Mouse (Mus musculus) A20 (cell line): ENCODE measurements at regions not wholly inside any gene's neighbourhood (a gene's known extent, or its start where the extent isn't known, plus 50 kb on each side); places are given as distances from the start of the nearest gene placed in this dataset.

Experiments used
- DNase-seq: peaks from one replicate; pipeline ENCODE4 v3.0.0-alpha.2; 2011; ENCODE audit warnings: low read depth, low spot score

GRCm38 (mm10) chr6:107012938-107013511 lies 213.1 kb upstream of the Crbn start:
- DNase-seq, result no peak

DNA sequence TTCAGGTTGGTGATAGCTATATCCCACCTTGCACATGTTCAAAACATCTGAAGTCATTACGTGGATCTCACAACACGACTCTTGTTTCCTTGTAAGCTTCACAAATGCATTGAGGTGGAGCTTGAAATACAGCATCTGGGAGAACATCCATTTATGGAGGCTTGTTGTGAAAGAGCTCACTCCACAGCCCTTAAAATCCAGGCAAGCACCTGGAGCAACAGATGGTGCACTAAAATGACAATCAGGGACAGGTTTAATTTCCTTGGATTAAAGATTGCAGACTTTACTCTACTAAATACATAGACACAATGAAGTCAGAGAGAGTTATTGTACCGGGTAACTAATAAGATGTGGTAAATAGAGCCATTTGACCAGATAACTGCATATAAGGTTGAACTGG lies 219.2 kb upstream of the Crbn start:
- no peak for DNase-seq

GRCm38 (mm10) chr6:107045177-107045576 lies 245.3 kb upstream of the Crbn start:
- peak; percentile 74 for DNase-seq

- DNase-seq, result no peak
Measured at GRCm38 (mm10) chr6:107051604-107052003, 251.7 kb upstream of the Crbn start.

GRCm38 (mm10) chr6:107052180-107052579 lies 252.3 kb upstream of the Crbn start:
- no peak for DNase-seq

GRCm38 (mm10) chr6:107059001-107059765 lies 259.3 kb upstream of the Crbn start:
- no peak for DNase-seq

DNA sequence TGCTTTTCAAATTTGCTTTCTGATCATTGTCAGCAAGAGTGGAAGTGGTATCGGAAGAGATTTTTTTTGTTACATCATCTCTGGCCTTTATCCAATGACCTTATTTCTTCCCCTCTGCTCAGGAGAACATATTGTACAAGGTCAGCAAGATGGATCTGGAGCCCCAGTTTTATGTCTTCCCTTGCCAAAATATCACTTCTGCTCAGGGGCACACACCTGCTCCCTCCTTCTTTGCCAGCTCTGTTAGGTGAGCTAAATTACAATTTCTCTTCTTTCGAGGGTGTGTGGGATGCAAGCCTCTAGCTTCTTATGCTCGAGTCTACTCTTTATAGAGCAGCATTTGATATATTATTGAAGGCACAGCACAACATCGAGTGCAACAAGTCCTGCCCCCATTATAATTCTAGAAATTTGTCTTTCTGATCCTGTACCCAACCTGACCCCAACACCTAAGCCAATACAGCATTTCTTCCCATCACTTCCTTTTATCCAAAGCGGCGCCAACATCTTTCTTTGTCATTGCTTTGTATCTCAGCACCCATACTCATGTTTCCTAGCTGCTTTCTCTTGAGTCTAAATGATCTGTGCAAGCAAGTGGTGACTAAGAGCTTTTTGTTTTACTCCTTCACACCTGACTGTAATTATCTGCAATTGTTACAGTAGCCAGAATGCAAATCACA lies 263.1 kb upstream of the Crbn start:
- DNase-seq, result no peak

- DNase-seq, result peak; percentile 74
Measured at GRCm38 (mm10) chr6:107070441-107070840, 270.6 kb upstream of the Crbn start.

DNA sequence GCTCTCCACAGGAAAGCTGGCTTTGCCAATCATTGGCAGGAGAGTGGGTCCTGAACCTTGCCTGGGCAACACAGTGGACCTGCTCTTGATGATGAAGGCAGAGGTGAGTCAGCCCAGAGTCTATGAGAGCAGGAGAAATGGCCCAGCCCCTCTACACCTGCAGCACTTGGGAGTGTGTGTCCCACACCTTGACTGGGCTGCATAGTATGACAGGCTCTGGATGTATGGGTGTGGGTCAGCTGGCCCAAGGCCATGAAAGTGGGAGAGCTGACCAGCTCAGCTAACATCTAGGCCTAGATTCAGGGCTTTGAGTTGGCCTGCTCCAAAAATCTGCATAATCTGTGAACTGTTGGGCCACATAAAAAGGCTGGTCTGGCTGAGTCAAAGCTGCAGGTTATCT lies 292.7 kb upstream of the Crbn start:
- DNase-seq, result no peak

GRCm38 (mm10) chr6:107128716-107129115 lies 328.8 kb upstream of the Crbn start:
- DNase-seq, result no peak

- no peak for DNase-seq
Measured at GRCm38 (mm10) chr6:107167736-107168491, 361.7 kb upstream of the Lrrn1 start.

- no peak for DNase-seq
Measured at GRCm38 (mm10) chr6:107218309-107218708, 311.3 kb upstream of the Lrrn1 start.

- DNase-seq, result no peak
Measured at GRCm38 (mm10) chr6:107218721-107219120, 310.8 kb upstream of the Lrrn1 start.

DNA sequence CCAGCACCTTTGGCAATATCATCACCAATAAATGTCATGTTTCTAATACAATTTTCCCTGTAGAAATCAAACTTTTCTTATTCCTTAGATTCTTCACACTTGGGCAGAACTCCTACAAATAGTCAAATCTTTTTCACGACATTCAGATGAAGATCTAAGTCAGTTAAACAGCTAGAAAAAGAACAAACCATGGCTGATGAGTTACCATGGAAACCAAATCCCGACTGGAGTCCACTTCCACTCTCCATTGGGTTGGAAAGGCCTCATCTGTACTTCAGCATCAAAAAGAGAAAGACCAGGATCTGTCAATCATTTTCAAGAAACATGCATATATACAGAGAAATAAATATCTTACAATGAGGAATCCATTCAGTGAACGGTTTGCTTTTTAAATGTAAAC lies 307.0 kb upstream of the Lrrn1 start:
- DNase-seq, result no peak

DNA sequence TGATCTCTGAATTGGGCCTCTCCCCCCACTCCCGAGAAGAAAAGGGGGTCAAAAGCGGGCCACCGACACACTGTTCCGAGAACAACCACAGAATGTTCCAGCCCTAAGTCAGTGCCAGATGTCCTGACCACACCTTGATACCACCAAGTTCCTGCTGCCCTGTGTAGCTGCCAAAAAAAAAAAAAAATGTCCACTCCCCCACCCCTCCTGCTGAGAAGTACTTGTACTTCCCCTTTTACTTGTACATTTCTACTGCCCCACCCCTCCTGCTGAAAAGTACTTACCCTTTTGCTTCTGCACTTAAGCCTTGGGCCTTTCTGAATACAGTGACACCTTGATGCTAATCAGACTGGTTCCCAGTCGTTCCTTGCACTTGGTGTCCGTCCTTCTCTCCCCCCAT lies 299.7 kb upstream of the Lrrn1 start:
- DNase-seq, result peak; percentile 13

GRCm38 (mm10) chr6:107237692-107238091 lies 291.9 kb upstream of the Lrrn1 start:
- DNase-seq, result no peak

GRCm38 (mm10) chr6:107243981-107244380 lies 285.6 kb upstream of the Lrrn1 start:
- DNase-seq, result no peak

- DNase-seq, result no peak
Measured at GRCm38 (mm10) chr6:107280348-107280747, 249.2 kb upstream of the Lrrn1 start.

DNA sequence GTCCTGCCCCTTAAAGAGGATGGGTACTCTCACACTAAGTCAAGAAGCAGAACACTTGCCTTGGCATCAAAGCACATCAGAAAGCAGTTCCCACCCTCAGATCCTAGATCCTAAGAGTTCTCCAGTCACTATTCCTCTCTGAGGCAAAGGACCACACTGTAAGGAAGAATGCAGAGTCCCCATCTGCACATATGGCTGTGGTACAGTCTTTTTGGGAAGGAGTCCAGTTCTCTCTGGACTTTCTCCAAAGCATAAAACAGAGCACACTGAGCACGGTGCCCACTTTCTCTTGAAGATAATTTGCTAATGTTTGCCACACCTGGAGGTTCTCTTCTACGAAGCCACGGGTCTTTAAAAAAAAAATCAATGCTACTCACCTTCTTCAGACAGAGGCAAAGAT lies 238.7 kb upstream of the Lrrn1 start:
- no peak for DNase-seq

GRCm38 (mm10) chr6:107303676-107304369 lies 225.7 kb upstream of the Lrrn1 start:
- no peak for DNase-seq

DNA sequence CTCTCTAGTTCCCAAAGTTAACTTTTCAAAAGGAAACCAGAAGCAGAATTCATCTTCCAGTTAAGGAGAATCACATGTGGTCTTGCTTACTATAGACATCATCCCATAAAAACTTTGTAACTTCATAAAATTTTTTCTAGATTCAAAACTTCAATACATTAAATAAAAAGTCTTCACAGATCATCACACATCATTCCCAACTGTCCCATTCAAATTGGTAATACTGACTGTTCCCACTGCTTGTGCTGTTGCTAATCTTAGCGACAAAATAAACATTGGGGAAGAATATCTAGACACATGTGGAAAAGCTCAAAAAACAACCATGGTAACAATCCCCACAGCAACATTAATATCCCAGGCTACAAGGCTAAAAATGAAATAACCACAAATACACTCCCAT lies 210.0 kb upstream of the Lrrn1 start:
- DNase-seq, result no peak

GRCm38 (mm10) chr6:107350503-107350902 lies 179.1 kb upstream of the Lrrn1 start:
- DNase-seq, result no peak
